Mouse (Mus musculus): ENCODE measurements around the gene Tbccd1. TPM values are rescaled to one million over a fixed set of nuclear protein-coding genes. Genes with fewer than 3 reads are reported as not detected.

Gene Tbccd1
- polyA plus RNA-seq, 1 experiment from 2014 or later: 37.1 TPM

- WGBS: 89% methylated on average over 5 of the region's 5 CpGs
- Histone ChIP-seq H3K9me3 (replicated peaks) (no peaks in the 10 kb centered on the region), H3K4me1 (peaks cover 27% of the 10 kb centered on the region), H3K4me3 (no peak overlapping the region), H3K36me3 (no peaks in the 10 kb centered on the region), H3K27me3 (ENCODE audit: low read depth, poor library complexity, severe bottlenecking) (no peaks in the 10 kb centered on the region), H3K27ac (no peak overlapping the region)
- no peak for DNase-seq (ENCODE audit: low spot score)
These were observed 26.0 kb upstream of the Tbccd1 start for GRCm38 (mm10) chr16:22883441-22883840.

DNA sequence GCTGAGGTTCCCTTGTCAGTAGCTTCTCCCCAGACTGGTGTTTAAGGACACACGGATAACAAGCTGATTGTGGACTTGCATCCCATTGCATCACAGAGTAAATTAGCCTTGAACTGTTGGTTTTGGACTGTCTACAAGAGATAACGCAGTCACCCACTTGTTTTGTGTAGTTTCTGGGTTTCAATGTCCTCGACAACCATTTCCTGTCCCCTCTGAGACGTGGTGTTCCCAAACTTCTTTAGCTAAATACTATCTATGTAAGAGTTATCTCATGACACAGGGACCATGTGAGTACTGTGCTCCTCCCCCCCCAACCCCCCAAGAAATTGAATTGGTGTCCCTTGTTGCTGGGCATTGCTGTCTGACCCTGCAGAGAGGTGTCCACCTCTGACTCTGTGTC lies 24.0 kb upstream of the Tbccd1 start:
- WGBS: 80% methylated on average over 4 of the region's 4 CpGs
- H3K27ac ChIP-seq: peak overlapping the region; percentile 67; the same call in 1 of the 2 replicates
- peaks cover 27% of the 10 kb centered on the region for H3K4me1 ChIP-seq
- H3K9me3 ChIP-seq (replicated peaks): no peaks in the 10 kb centered on the region
- DNase-seq (ENCODE audit: low spot score): no peak
- no peaks in the 10 kb centered on the region for H3K36me3 ChIP-seq
- H3K4me3 ChIP-seq: no peak overlapping the region
- no peaks in the 10 kb centered on the region for H3K27me3 ChIP-seq (ENCODE audit: low read depth, poor library complexity, severe bottlenecking)

- H3K9me3 ChIP-seq (replicated peaks): no peaks in the 10 kb centered on the region
- H3K36me3 ChIP-seq: no peaks in the 10 kb centered on the region
- H3K27me3 ChIP-seq (ENCODE audit: low read depth, poor library complexity, severe bottlenecking): no peaks in the 10 kb centered on the region
- peak overlapping the region; percentile 67 for H3K27ac ChIP-seq
- H3K4me3 ChIP-seq: no peak overlapping the region
- H3K4me1 ChIP-seq: peaks cover 27% of the 10 kb centered on the region
- WGBS: 14% methylated on average over 6 of the region's 6 CpGs
- DNase-seq (ENCODE audit: low spot score): peak; percentile 63
These were observed 23.4 kb upstream of the Tbccd1 start for GRCm38 (mm10) chr16:22880900-22881299.

DNA sequence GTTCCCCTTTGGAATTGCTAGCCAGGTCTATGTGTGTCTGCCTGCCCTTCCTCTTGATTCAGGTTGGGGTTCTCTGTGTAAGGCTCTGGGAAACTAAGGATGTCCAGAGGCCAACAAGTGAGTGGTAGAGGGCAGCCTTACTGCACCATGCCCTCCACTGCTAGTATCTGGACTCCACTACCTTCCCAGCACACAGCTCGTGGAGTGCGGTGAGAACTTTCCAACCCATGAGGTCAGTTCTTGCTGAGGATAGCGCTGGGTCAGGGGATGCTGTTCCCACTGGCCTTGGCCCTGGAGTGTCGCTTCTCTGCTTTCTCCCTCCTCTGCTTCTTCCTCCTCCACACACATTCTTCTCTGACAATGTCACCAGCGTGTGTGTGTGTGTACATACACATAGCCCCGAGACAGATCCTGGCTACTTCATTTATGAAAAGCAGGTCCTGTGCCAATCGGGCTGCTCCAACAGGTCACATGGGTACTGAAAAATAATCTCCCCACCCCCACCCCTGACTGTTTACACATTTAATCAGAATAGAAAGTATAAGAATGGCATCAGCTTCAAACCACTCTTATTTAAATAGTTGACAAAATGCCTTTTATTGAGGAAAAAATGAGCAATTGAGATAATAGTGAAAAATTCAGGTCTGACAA lies 22.6 kb upstream of the Tbccd1 start:
- no peaks in the 10 kb centered on the region for H3K9me3 ChIP-seq (replicated peaks)
- 79% methylated on average over 7 of the region's 7 CpGs for WGBS
- DNase-seq (ENCODE audit: low spot score): no peak
- no peak overlapping the region for H3K4me3 ChIP-seq
- H3K4me1 ChIP-seq: peaks cover 22% of the 10 kb centered on the region
- H3K27me3 ChIP-seq (ENCODE audit: low read depth, poor library complexity, severe bottlenecking): no peaks in the 10 kb centered on the region
- H3K27ac ChIP-seq: peak overlapping the region; percentile 26
- H3K36me3 ChIP-seq: no peaks in the 10 kb centered on the region

- 80% methylated on average over 7 of the region's 7 CpGs for WGBS
- H3K4me3 ChIP-seq: no peak overlapping the region
- H3K4me1 ChIP-seq: peaks cover 21% of the 10 kb centered on the region
- H3K9me3 ChIP-seq (replicated peaks): no peaks in the 10 kb centered on the region
- H3K27ac ChIP-seq: no peak overlapping the region
- no peaks in the 10 kb centered on the region for H3K27me3 ChIP-seq (ENCODE audit: low read depth, poor library complexity, severe bottlenecking)
- DNase-seq (ENCODE audit: low spot score): no peak
- peaks cover 2% of the 10 kb centered on the region; the same call in 1 of the 2 replicates for H3K36me3 ChIP-seq
These were observed 21.2 kb upstream of the Tbccd1 start for GRCm38 (mm10) chr16:22878716-22879115.

GRCm38 (mm10) chr16:22877660-22878390 lies 20.4 kb upstream of the Tbccd1 start:
- H3K4me3 ChIP-seq: no peak overlapping the region
- peaks cover 21% of the 10 kb centered on the region for H3K4me1 ChIP-seq
- 86% methylated on average over 11 of the region's 11 CpGs for WGBS
- no peak for DNase-seq (ENCODE audit: low spot score)
- no peaks in the 10 kb centered on the region for H3K9me3 ChIP-seq (replicated peaks)
- H3K27ac ChIP-seq: no peak overlapping the region
- H3K36me3 ChIP-seq: peaks cover 11% of the 10 kb centered on the region
- H3K27me3 ChIP-seq (ENCODE audit: low read depth, poor library complexity, severe bottlenecking): no peaks in the 10 kb centered on the region

GRCm38 (mm10) chr16:22876218-22877043 lies 19.0 kb upstream of the Tbccd1 start:
- Histone ChIP-seq H3K4me1 (peaks cover 18% of the 10 kb centered on the region), H3K27ac (no peak overlapping the region), H3K9me3 (replicated peaks) (no peaks in the 10 kb centered on the region), H3K36me3 (peaks cover 25% of the 10 kb centered on the region), H3K4me3 (no peak overlapping the region), H3K27me3 (ENCODE audit: low read depth, poor library complexity, severe bottlenecking) (no peaks in the 10 kb centered on the region)
- DNase-seq (ENCODE audit: low spot score): no peak
- WGBS: 51% methylated on average over 9 of the region's 9 CpGs

- Histone ChIP-seq H3K4me1 (no peaks in the 10 kb centered on the region), H3K27me3 (ENCODE audit: low read depth, poor library complexity, severe bottlenecking) (no peaks in the 10 kb centered on the region), H3K27ac (no peak overlapping the region), H3K36me3 (peaks cover 56% of the 10 kb centered on the region), H3K9me3 (replicated peaks) (no peaks in the 10 kb centered on the region), H3K4me3 (no peak overlapping the region)
- DNase-seq (ENCODE audit: low spot score): no peak
- 81% methylated on average over 4 of the region's 4 CpGs for WGBS
These were observed 15.9 kb upstream of the Tbccd1 start for GRCm38 (mm10) chr16:22873369-22873768.

DNA sequence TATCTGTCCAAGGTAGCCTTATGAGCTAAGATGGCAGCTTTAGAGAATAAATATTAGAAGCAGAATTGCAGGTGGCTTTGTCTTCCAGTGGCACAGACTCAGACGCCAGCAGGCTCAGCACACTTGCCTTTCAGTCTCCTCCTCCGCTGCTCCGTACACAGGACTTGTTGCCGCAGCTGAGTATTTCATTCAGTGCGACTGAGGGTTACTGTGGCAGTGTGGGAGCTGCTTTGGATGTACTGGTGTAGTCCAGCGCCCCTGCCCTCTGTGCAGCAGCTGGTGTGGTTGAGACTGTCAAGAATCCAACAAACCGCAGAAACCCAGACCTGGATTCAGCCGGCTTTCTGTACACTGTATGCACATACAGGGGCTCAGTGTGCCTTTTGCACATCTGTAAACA lies 14.9 kb upstream of the Tbccd1 start:
- Histone ChIP-seq H3K4me1 (no peaks in the 10 kb centered on the region), H3K27me3 (ENCODE audit: low read depth, poor library complexity, severe bottlenecking) (no peaks in the 10 kb centered on the region), H3K9me3 (replicated peaks) (no peaks in the 10 kb centered on the region), H3K4me3 (no peak overlapping the region), H3K36me3 (peaks cover 66% of the 10 kb centered on the region), H3K27ac (no peak overlapping the region)
- WGBS: 97% methylated on average over 8 of the region's 8 CpGs
- DNase-seq (ENCODE audit: low spot score): no peak

GRCm38 (mm10) chr16:22856773-22857172 lies 696 bp downstream of the Tbccd1 start:
- H3K27ac ChIP-seq: peak overlapping the region; percentile 83
- DNase-seq (ENCODE audit: low spot score): no peak

GRCm38 (mm10) chr16:22852709-22853108 lies 4.8 kb downstream of the Tbccd1 start:
- Histone ChIP-seq H3K27me3 (ENCODE audit: low read depth, poor library complexity, severe bottlenecking) (no peaks in the 10 kb centered on the region), H3K36me3 (peaks cover 11% of the 10 kb centered on the region), H3K4me3 (no peak overlapping the region), H3K4me1 (peaks cover 6% of the 10 kb centered on the region), H3K9me3 (replicated peaks) (no peaks in the 10 kb centered on the region), H3K27ac (no peak overlapping the region)
- no peak for DNase-seq (ENCODE audit: low spot score)
- 93% methylated on average over 4 of the region's 4 CpGs for WGBS

More at GRCm38 (mm10) chr16:22856773-22857172, 696 bp downstream of the Tbccd1 start:
- peaks cover 24% of the 10 kb centered on the region for H3K36me3 ChIP-seq
- H3K27me3 ChIP-seq (ENCODE audit: low read depth, poor library complexity, severe bottlenecking): no peaks in the 10 kb centered on the region
- WGBS: 14% methylated on average over 9 of the region's 9 CpGs
- no peaks in the 10 kb centered on the region for H3K9me3 ChIP-seq (replicated peaks)
- peak overlapping the region; percentile 77 for H3K4me3 ChIP-seq
- peaks cover 14% of the 10 kb centered on the region for H3K4me1 ChIP-seq

- H3K27ac ChIP-seq: no peak overlapping the region
- WGBS: 91% methylated on average over 1 of the region's 1 CpGs
- DNase-seq (ENCODE audit: low spot score): no peak
- peaks cover 14% of the 10 kb centered on the region for H3K4me1 ChIP-seq
- no peaks in the 10 kb centered on the region for H3K9me3 ChIP-seq (replicated peaks)
- no peak overlapping the region for H3K4me3 ChIP-seq
- H3K36me3 ChIP-seq: 0 out of 2 replicates have a peak, but pooled peaks cover 2% of the 10 kb centered on the region
- no peaks in the 10 kb centered on the region for H3K27me3 ChIP-seq (ENCODE audit: low read depth, poor library complexity, severe bottlenecking)
These were observed 9.1 kb downstream of the Tbccd1 start for GRCm38 (mm10) chr16:22848331-22848730.

DNA sequence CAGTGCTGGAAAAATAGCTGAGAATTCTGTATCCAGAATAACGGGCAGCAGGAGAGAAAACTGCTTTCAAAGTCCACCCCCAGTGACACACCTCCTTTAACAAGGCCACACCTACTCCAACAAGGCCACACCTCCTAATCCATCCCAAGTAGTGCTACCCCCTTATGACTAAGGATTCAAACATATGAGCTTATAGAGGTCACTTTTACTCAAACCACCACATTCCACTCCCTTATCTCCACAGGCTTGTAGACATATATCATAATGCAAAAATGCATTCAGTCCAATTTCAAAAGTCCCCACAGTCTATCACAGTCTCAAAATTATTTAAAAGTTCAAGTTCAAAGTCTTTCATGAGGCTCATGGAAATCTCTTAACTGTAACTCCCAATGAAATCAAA lies 9.8 kb downstream of the Tbccd1 start:
- Histone ChIP-seq H3K36me3 (no peaks in the 10 kb centered on the region), H3K4me3 (no peak overlapping the region), H3K9me3 (replicated peaks) (no peaks in the 10 kb centered on the region), H3K27ac (no peak overlapping the region), H3K4me1 (peaks cover 14% of the 10 kb centered on the region), H3K27me3 (ENCODE audit: low read depth, poor library complexity, severe bottlenecking) (no peaks in the 10 kb centered on the region)
- no peak for DNase-seq (ENCODE audit: low spot score)
- WGBS: 88% methylated on average over 1 of the region's 1 CpGs

Measured in limb, embryonic 10.5 days (tissue).